Mouse (Mus musculus): Measurements from ENCODE around the gene Syne2. TPM values are rescaled to one million over a fixed set of nuclear protein-coding genes. Genes with fewer than 3 reads are reported as not detected.
A peak's percentile ranks its signal among the peaks of the same experiment; 100 is the strongest.
"Not testable (repeated sequence)": the region's sequence is repeated elsewhere in the genome, so short reads cannot be mapped to it uniquely, and the experiment has no call there.

Syne2 gene
- 38.7 and 42.0 TPM in 2 replicates for polyA plus RNA-seq (2015; fragmentation: Nextera tagmentation; extraction: Ambion mirVana)

DNA sequence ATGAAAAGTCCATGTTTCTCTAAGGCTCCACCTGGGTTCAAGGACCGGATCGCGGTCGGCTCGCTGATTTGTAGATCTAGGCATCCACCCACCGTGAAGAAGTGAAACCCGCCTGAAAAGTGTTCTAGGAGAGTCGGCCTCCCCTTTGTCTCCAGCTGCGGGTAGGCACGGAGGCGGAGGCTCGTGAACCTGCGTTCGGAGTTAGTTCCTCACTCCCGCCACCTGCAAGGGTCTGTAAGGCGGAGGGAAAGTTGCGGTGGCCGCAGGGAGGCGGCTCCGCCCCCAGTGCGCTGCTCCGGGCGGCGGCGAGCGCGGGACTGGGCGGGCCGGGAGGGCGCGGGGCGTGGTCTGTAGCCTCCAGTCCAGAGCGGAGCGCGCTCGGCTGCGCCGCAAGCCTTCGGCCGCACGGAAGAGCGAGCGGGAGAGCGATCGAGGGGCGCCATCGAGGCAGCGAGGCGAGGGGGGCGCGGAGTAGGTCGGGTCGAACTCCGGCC is at the start of gene Syne2:
Gene Syne2, plus strand, starts transcription at position 176 of the 494 bp plus-strand sequence.
- Histone ChIP-seq H3K4me3 (replicated peaks) (peak within 1 kb of the TSS; percentile 89), H3K9me3 (replicated peaks) (no peaks in the 10 kb centered on the region), H3K36me3 (no peaks in the 10 kb centered on the region), H3K4me2 (peak within 1 kb of the TSS; percentile 95), H3K27me3 (replicated peaks) (0 out of 2 replicates have a peak, but pooled peaks cover 3% of the 10 kb centered on the region), H3K9ac (replicated peaks) (peak within 1 kb of the TSS; percentile 61), H3K27ac (replicated peaks) (peak within 1 kb of the TSS; percentile 68), H3K4me1 (peaks cover 26% of the 10 kb centered on the region)
- peak; percentile 91 for ATAC-seq (ENCODE audit: low FRiP score)
- under 1% methylated on average over 53 of the region's 54 CpGs for WGBS

DNA sequence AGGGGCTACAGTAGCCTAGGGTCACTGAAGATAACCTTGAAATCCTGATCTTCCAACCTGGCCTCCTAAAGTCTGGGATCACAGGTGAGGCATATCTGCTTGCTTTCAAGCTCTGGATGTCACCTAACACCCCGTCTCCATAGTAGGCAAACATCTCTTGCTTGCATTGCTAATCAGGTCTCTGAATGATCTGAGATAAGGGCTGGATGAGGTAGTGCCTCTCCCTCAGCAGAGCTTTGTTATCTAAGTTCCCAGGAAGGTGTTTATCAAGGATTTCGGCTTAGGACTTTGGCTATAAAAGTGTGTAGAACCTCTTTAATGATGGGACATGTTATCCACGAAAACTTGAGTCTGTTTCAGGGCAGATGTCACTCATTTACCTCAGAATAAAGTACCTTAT is 46.5 kb upstream of the Syne2 start:
- no peaks in the 10 kb centered on the region for H3K27me3 ChIP-seq (replicated peaks)
- no peak overlapping the region for H3K4me3 ChIP-seq (replicated peaks)
- no peaks in the 10 kb centered on the region for H3K4me1 ChIP-seq
- H3K36me3 ChIP-seq, result no peaks in the 10 kb centered on the region
- ATAC-seq (ENCODE audit: low FRiP score), result no peak
- no peak overlapping the region for H3K27ac ChIP-seq (replicated peaks)
- WGBS, result 72% methylated on average over 3 of the region's 3 CpGs
- no peaks in the 10 kb centered on the region for H3K9me3 ChIP-seq (replicated peaks)
- H3K9ac ChIP-seq (replicated peaks), result no peak overlapping the region
- H3K4me2 ChIP-seq, result no peak overlapping the region

DNA sequence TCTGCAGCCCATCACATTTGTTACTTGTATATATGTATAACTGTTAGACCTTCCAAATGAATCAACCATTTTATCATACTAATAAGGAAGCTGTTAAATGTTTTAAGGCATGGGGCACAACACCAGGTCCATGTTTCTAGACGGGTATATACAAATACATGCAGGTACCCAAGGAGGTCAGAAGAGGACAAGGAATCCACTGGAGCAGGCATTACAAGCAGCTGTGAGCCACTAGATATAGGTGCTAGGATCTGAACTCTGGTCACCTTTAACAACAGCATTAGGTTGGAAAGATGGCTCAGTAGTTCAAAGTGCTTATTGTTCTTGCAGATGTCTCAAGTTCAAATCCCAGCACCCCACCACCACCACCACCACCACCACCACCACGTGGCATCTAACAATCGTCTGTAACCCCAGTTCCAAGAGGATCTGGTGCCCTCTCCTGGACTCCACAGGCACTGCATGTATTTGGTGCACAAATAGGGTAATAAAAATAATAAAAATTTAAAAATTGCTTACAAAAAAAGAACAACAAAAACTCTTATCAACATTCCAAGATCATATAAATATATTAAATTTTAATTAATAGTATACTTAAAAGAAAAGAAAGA is 45.4 kb upstream of the Syne2 start:
- ATAC-seq (ENCODE audit: low FRiP score), result no peak
- Histone ChIP-seq H3K27me3 (replicated peaks) (no peaks in the 10 kb centered on the region), H3K9me3 (replicated peaks) (no peaks in the 10 kb centered on the region), H3K9ac (replicated peaks) (no peak overlapping the region), H3K27ac (replicated peaks) (no peak overlapping the region), H3K36me3 (no peaks in the 10 kb centered on the region), H3K4me3 (replicated peaks) (no peak overlapping the region), H3K4me2 (no peak overlapping the region), H3K4me1 (no peaks in the 10 kb centered on the region)
- 23% methylated on average over 3 of the region's 3 CpGs for WGBS

DNA sequence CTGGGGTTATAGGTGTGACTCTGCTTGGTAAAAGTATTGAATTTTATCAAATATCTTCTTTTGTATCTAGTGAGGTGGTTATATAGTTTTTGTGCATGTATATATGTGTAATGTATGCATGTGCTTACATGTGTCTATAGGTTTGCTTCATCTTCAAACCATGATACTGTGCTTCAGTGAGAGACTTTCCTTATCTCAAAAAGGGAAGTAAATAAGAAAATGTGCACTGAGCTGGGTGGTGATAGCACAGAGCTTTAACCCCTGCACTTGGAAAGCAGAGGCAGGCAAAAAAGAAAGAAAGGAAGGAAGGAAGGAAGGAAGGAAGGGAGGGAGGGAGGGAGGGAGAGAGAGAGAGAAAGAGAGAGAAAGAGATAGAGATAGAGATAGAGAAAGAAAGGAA is 36.5 kb upstream of the Syne2 start:
- H3K4me2 ChIP-seq, result no peak overlapping the region
- no peak overlapping the region for H3K9ac ChIP-seq (replicated peaks)
- no peaks in the 10 kb centered on the region for H3K36me3 ChIP-seq
- ATAC-seq (ENCODE audit: low FRiP score), result no peak
- no peaks in the 10 kb centered on the region for H3K27me3 ChIP-seq (replicated peaks)
- H3K9me3 ChIP-seq (replicated peaks), result no peaks in the 10 kb centered on the region
- H3K4me1 ChIP-seq, result no peaks in the 10 kb centered on the region
- no peak overlapping the region for H3K27ac ChIP-seq (replicated peaks)
- no peak overlapping the region for H3K4me3 ChIP-seq (replicated peaks)

DNA sequence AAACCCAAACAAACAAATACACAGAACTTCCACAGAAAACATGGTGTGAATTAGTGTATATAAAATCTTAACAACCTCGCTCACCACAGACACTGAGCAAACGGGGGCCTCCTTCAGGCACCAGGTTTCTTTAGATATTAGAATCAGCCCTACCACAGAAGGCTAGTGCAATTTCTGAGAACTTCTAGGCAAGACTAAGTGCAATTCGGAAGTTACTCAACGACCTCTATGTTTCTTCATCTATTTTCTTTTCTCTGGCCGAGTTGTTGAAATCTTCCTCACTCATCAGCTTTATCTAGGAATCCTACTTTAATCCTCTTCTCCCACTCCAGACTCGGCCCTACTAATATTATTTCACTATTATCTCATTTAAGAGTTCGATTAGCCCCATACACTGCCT is 35.9 kb upstream of the Syne2 start:
- Histone ChIP-seq H3K4me1 (no peaks in the 10 kb centered on the region), H3K9me3 (replicated peaks) (no peaks in the 10 kb centered on the region), H3K27me3 (replicated peaks) (no peaks in the 10 kb centered on the region), H3K4me2 (no peak overlapping the region), H3K27ac (replicated peaks) (no peak overlapping the region), H3K36me3 (no peaks in the 10 kb centered on the region), H3K4me3 (replicated peaks) (no peak overlapping the region), H3K9ac (replicated peaks) (no peak overlapping the region)
- ATAC-seq (ENCODE audit: low FRiP score), result no peak
- 87% methylated on average over 7 of the region's 7 CpGs for WGBS

DNA sequence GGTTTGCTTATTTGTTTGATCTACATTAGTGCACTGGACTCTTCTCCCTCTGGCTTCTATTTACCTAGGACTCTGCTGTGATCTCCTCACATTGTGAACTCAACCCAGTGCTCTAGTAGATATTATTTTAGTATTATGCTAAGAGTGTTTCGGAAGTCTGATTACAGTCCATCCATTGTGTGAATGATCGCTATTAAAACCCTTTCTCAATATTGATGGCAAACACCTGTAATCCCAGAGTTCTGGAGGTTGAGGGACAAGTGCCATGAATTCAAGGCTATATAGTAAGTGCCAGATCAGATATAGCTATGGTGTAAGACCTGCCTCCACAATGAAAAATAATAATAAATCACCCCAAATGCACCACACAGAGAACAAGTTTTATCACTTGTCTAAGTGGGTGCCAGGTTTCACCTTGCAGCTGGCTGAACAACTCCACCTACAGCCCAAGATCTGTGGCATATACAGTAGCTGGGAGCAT is 33.6 kb upstream of the Syne2 start:
- ATAC-seq (ENCODE audit: low FRiP score), result no peak
- Histone ChIP-seq H3K4me2 (no peak overlapping the region), H3K27me3 (replicated peaks) (no peaks in the 10 kb centered on the region), H3K4me3 (replicated peaks) (no peak overlapping the region), H3K36me3 (no peaks in the 10 kb centered on the region), H3K4me1 (no peaks in the 10 kb centered on the region), H3K27ac (replicated peaks) (no peak overlapping the region), H3K9me3 (replicated peaks) (no peaks in the 10 kb centered on the region), H3K9ac (replicated peaks) (no peak overlapping the region)
- WGBS, result 89% methylated on average over 2 of the region's 2 CpGs

DNA sequence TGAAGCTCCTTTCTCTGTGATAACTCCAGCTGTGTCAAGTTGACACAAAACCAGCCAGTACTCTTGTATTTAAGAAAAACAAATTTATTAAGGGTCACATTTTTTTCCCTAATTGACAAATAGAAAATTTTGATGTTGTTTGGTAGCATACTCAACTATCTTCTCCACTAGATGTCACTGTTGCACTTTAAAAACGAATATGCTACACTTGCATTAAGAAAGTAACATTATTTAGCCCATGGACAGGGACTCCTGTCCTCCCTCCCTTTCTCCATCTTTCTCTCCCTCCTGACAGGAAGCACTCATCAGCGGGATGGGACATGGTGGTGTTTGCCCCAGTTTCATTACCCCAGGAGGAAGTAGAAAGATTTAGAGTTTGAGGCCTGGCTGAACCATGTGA is 31.3 kb upstream of the Syne2 start:
- not testable (repeated sequence) for ATAC-seq (ENCODE audit: low FRiP score); H3K4me2 ChIP-seq
- 2% methylated on average over 2 of the region's 2 CpGs for WGBS

DNA sequence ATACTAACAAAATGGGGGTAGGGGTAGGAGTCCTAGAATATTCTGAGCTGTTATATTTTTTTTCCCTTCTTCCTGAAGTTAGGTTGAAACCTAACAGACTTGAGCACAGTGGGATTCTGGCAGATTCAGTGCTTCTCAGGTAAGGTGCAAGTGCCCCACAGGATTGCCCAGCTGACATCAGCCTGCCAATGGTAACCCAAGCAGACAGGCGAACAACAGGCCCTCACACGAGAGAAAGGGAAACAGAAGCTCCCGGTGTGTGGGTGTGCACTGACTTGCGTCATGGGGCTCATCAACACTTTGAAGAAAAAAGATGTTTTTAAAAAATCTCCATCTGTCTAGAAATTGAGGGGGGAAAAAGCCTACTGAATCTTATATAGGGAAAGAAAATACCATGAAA is 28.5 kb upstream of the Syne2 start:
- H3K27ac ChIP-seq (replicated peaks), result no peak overlapping the region
- ATAC-seq (ENCODE audit: low FRiP score), result no peak
- no peaks in the 10 kb centered on the region for H3K27me3 ChIP-seq (replicated peaks)
- H3K9me3 ChIP-seq (replicated peaks), result no peaks in the 10 kb centered on the region
- H3K9ac ChIP-seq (replicated peaks), result no peak overlapping the region
- no peak overlapping the region for H3K4me2 ChIP-seq
- H3K36me3 ChIP-seq, result no peaks in the 10 kb centered on the region
- H3K4me1 ChIP-seq, result no peaks in the 10 kb centered on the region
- WGBS, result 65% methylated on average over 4 of the region's 4 CpGs
- no peak overlapping the region for H3K4me3 ChIP-seq (replicated peaks)

More for the DNA sequence above, 31.3 kb upstream of the Syne2 start:
- not testable (repeated sequence) for H3K9ac ChIP-seq (replicated peaks); H3K27me3 ChIP-seq (replicated peaks); H3K4me1 ChIP-seq; H3K36me3 ChIP-seq; H3K27ac ChIP-seq (replicated peaks); H3K4me3 ChIP-seq (replicated peaks); H3K9me3 ChIP-seq (replicated peaks)

DNA sequence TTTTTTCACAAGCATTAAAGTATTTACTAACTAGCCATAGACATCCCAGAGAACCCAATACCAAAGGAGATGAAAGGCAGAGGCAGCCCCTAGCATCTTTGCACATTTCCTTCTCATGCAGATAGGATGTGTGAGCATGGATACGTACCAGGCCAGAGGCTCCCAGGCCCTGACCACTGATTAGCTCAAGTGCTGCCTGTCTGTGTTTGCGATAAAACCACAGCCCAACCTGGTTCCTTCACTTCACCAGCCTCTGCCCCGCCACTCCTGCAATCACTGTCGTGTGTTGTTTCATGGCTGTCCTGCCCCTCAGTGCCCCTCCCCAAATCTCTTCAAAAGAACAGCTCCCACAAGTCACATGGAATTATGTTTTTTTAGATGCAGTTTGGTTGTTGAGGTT is 23.4 kb upstream of the Syne2 start:
- no peak for ATAC-seq (ENCODE audit: low FRiP score)

DNA sequence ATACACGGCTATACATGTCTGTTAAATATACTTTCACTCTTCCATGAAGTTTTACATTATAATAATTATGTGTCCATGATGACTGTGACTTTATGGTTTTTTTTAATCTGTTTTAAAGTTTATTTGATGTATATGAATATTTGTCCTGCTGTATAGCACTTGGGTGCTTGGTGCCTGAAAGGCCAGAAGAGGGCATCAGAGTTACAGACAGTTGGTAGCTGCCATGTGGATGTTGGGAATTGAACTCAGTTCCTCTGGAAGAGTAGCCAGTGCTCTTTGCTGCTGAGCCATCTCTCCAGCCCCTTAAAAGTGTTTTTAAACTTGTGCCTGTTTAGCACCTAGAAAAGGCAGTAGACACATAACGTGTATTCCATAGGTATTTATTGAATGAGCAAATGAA is 21.4 kb upstream of the Syne2 start:
- no peaks in the 10 kb centered on the region for H3K9me3 ChIP-seq (replicated peaks)

More for the DNA sequence above, 23.4 kb upstream of the Syne2 start:
- 75% methylated on average over 4 of the region's 4 CpGs for WGBS
- no peaks in the 10 kb centered on the region for H3K4me1 ChIP-seq
- H3K9me3 ChIP-seq (replicated peaks), result no peaks in the 10 kb centered on the region
- H3K27me3 ChIP-seq (replicated peaks), result no peaks in the 10 kb centered on the region
- no peaks in the 10 kb centered on the region for H3K36me3 ChIP-seq
- no peak overlapping the region for H3K9ac ChIP-seq (replicated peaks)
- no peak overlapping the region for H3K4me3 ChIP-seq (replicated peaks)
- no peak overlapping the region for H3K27ac ChIP-seq (replicated peaks)
- no peak overlapping the region for H3K4me2 ChIP-seq

DNA sequence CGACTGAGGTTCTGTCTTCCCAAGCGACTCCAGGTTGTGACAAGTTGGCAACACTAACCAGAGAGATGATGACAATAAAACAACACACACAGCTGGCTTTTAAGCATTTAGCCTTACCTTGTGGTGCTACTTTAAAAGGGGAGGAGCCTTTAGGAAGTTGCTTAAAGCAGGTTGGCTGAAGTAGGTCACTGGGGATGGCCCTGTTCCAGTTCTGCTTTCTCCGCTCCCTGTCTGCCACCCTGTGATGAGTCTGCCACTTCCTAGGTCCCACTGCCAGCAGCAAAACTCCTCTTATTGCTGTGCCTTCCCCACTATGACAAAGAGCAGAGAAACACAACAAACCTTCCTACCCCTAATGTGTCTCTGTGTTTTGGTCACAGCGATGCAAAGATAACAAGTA is 11.7 kb upstream of the Syne2 start:
- Histone ChIP-seq H3K4me1 (no peaks in the 10 kb centered on the region), H3K4me3 (replicated peaks) (no peak overlapping the region), H3K4me2 (no peak overlapping the region), H3K9me3 (replicated peaks) (no peaks in the 10 kb centered on the region), H3K27ac (replicated peaks) (no peak overlapping the region), H3K36me3 (no peaks in the 10 kb centered on the region), H3K9ac (replicated peaks) (no peak overlapping the region), H3K27me3 (replicated peaks) (no peaks in the 10 kb centered on the region)
- 86% methylated on average over 4 of the region's 4 CpGs for WGBS
- ATAC-seq (ENCODE audit: low FRiP score), result no peak

More for the DNA sequence above, 21.4 kb upstream of the Syne2 start:
- 71% methylated on average over 2 of the region's 2 CpGs for WGBS
- Histone ChIP-seq H3K4me3 (replicated peaks) (no peak overlapping the region), H3K9ac (replicated peaks) (no peak overlapping the region), H3K27ac (replicated peaks) (no peak overlapping the region), H3K4me1 (no peaks in the 10 kb centered on the region), H3K4me2 (no peak overlapping the region), H3K36me3 (no peaks in the 10 kb centered on the region), H3K27me3 (replicated peaks) (no peaks in the 10 kb centered on the region)
- no peak for ATAC-seq (ENCODE audit: low FRiP score)

DNA sequence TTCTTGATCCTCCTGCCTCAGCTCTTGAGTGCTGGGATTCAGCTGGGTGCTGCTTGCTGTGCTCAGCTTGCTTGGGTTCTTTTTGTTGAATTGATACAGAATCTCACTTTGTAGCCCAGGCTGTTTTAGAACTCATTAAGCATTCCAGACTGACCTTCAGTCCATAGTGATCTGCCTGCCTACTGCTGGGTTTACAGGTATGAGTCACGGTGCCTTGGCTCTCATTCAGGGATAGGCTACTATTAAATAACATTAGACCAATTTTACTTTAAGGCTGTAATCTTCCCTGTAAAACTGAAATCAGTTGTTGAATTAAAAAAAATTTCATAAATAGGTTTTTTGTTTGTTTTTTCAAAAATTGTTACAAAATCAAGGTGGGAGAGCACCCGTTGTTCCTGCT is 4.2 kb upstream of the Syne2 start:
- Histone ChIP-seq H3K9ac (replicated peaks) (no peak overlapping the region), H3K27me3 (replicated peaks) (0 out of 2 replicates have a peak, but pooled peaks cover 3% of the 10 kb centered on the region), H3K36me3 (no peaks in the 10 kb centered on the region), H3K4me2 (no peak overlapping the region), H3K27ac (replicated peaks) (no peak overlapping the region), H3K9me3 (replicated peaks) (no peaks in the 10 kb centered on the region), H3K4me3 (replicated peaks) (no peak overlapping the region), H3K4me1 (peaks cover 11% of the 10 kb centered on the region)
- WGBS, result 98% methylated on average over 2 of the region's 2 CpGs
- ATAC-seq (ENCODE audit: low FRiP score), result no peak
